Mouse (Mus musculus): ENCODE measurements around the gene Fam181a. TPM values are rescaled to one million over a fixed set of nuclear protein-coding genes. Genes with fewer than 3 reads are reported as not detected.

Gene Fam181a
- polyA plus RNA-seq (2012; rRNA removed; ENCODE audit: low replicate concordance), result not detected in 2 replicates

GRCm38 (mm10) chr12:103310744-103311267, at the start of gene Fam181a:
Gene Fam181a, plus strand, starts transcription at chr12:103310975.

DNA sequence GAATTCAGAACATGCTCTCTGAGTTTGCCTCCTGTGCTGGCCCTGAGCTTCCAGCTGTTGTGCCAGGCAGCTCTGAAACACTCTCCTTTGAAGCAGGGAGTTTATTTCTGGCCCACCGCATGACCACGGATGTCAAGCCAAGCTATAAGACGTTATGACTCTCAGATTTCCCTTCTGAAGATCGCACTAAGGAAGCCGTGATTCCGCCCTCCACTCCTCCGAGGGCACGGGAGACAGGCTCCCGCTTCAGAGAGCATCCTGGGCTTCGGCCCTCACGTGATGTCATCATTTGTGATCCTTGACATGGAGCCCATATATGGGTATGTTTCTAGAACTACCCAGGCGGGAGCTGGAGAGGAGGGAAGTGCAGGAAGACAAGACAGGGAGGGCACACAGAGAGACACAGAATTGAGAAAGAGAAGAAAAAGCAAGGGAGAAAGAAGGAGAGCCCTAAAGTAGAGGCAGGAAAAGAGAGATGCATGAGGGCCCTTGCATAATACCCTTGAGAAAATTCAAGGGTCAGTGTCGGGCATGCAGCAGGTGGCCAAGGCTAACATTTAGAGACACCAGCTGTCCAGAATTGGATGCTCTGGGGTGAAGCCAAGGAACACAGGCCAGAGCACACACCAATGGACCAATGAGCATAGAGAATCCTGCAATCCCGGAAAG, 45.1 kb downstream of the Fam181a start, which contains the start of gene Asb2:
Gene Asb2 (minus strand): TSS at position 256 of the 669 bp plus-strand sequence.

Other genes with a start within 250 kb of the Fam181a start
- gene Prima1, start 68.8 kb upstream of the Fam181a start, polyA plus RNA-seq (2012; rRNA removed; ENCODE audit: low replicate concordance), result 1.6 and 2.9 TPM in 2 replicates
- 20.7 and 80.8 TPM in 2 replicates for gene Asb2, start 45.0 kb downstream of the Fam181a start, polyA plus RNA-seq (2012; rRNA removed; ENCODE audit: low replicate concordance)
- gene Otub2, start 77.7 kb downstream of the Fam181a start, polyA plus RNA-seq (2012; rRNA removed; ENCODE audit: low replicate concordance), result 3.6 and 5.8 TPM in 2 replicates
- gene 9330161L09Rik, start 96.8 kb downstream of the Fam181a start, polyA plus RNA-seq (2012; rRNA removed; ENCODE audit: low replicate concordance), result 0.81 and 1.3 TPM in 2 replicates
- 29.2 and 49.9 TPM in 2 replicates for gene Ddx24, start 114.9 kb downstream of the Fam181a start, polyA plus RNA-seq (2012; rRNA removed; ENCODE audit: low replicate concordance)
- gene Ifi27, start 123.2 kb downstream of the Fam181a start, polyA plus RNA-seq (2012; rRNA removed; ENCODE audit: low replicate concordance), result 1,029 and 1,525 TPM in 2 replicates
- gene Ifi27l2a, start 132.7 kb downstream of the Fam181a start, polyA plus RNA-seq (2012; rRNA removed; ENCODE audit: low replicate concordance), result 4,536 and 5,133 TPM in 2 replicates
- not detected in 2 replicates for gene Ifi27l2b, start 146.2 kb downstream of the Fam181a start, polyA plus RNA-seq (2012; rRNA removed; ENCODE audit: low replicate concordance)
- gene Ppp4r4, start 221.3 kb downstream of the Fam181a start, polyA plus RNA-seq (2012; rRNA removed; ENCODE audit: low replicate concordance), result 0.84 and 0.89 TPM in 2 replicates